Mouse (Mus musculus) lung, embryonic 14.5 days (tissue): ENCODE data around the gene Spg11. TPM values are rescaled to one million over a fixed set of nuclear protein-coding genes. Genes with fewer than 3 reads are reported as not detected.
"Not testable (repeated sequence)": the region's sequence is repeated elsewhere in the genome, so short reads cannot be mapped to it uniquely, and the experiment has no call there.

Experiments
- ATAC-seq: fragments of 200-750 bp; cut with Nextera tagmentation; 2 replicates; pipeline ENCODE4 v1.8.0; 2017; ENCODE audit warnings: mild to moderate bottlenecking, moderate TSS enrichment, moderate library complexity; ENCODE audit not compliant: insufficient read depth
- DNase-seq: peaks from one replicate; pipeline ENCODE4 v3.0.0-alpha.2; 2015
- H3K27ac ChIP-seq: fragments of 300-500 bp; sonication (generic); 2 replicates; pipeline ENCODE4 v1.5.1; 2014; ENCODE audit warnings: low read depth, mild to moderate bottlenecking, moderate library complexity
- H3K27me3 ChIP-seq: fragments of 300-500 bp; sonication (generic); 2 replicates; pipeline ENCODE4 v1.6.1; 2014; ENCODE audit warnings: low read length, control low read depth; ENCODE audit not compliant: insufficient read depth
- H3K36me3 ChIP-seq: fragments of 300-500 bp; sonication (generic); 2 replicates; pipeline ENCODE4 v1.6.1; 2014; ENCODE audit warnings: control low read depth; ENCODE audit not compliant: insufficient read depth
- H3K4me1 ChIP-seq: fragments of 300-500 bp; sonication (generic); 2 replicates; pipeline ENCODE4 v1.6.1; 2014; ENCODE audit warnings: antibody characterized with exemption, control low read depth; ENCODE audit not compliant: insufficient read depth
- H3K4me2 ChIP-seq: fragments of 300-500 bp; sonication (generic); 2 replicates; pipeline ENCODE4 v1.6.1; 2014; ENCODE audit warnings: mild to moderate bottlenecking
- H3K4me3 ChIP-seq: fragments of 300-500 bp; sonication (generic); 2 replicates; pipeline ENCODE4 v1.5.1; 2014; ENCODE audit warnings: low read depth, low read length
- H3K9ac ChIP-seq: fragments of 300-500 bp; sonication (generic); 2 replicates; pipeline ENCODE4 v1.6.1; 2014
- H3K9me3 ChIP-seq: fragments of 300-500 bp; sonication (generic); 2 replicates; pipeline ENCODE4 v1.6.1; 2016; ENCODE audit warnings: low read depth, low read length, control low read depth
- CTCF ChIP-seq: IDR thresholded peaks from 2 replicates; pipeline ENCODE4 v1.5.1; 2016; ENCODE audit warnings: antibody characterized with exemption, low read depth
- WGBS: fragments of 180-500 bp; shearing (Covaris S2); extraction: QIAGEN DNeasy Blood & Tissue Kit; methylation state at CpG from one replicate; pipeline ENCODE4 v1.1.7; 2014; 5-methylcytosine and 5-hydroxymethylcytosine counted together
- polyA plus RNA-seq: library from polyadenylated mRNA; unstranded; fragments of >200 nt; fragmentation: Nextera tagmentation; extraction: Ambion mirVana; gene quantifications from 2 replicates; pipeline ENCODE4 v1.2.1, GENCODE M21; 2014

Gene Spg11
- polyA plus RNA-seq, 1 experiment from 2014 or later = 14.3 TPM

GRCm38 (mm10) chr2:122127635-122128034, 9.4 kb upstream of the Spg11 start:
- Histone ChIP-seq H3K9me3 (no peaks in the 10 kb centered on the region), H3K4me3 (no peak overlapping the region), H3K4me1 (no peaks in the 10 kb centered on the region), H3K9ac (no peak overlapping the region), H3K36me3 (no peaks in the 10 kb centered on the region), H3K4me2 (no peak overlapping the region), H3K27ac (no peak overlapping the region), H3K27me3 (no peaks in the 10 kb centered on the region)
- no peak for TF ChIP-seq CTCF
- DNase-seq (no peak), ATAC-seq (no peak)
- WGBS = 90% methylated on average over 4 of the region's 4 CpGs

DNA sequence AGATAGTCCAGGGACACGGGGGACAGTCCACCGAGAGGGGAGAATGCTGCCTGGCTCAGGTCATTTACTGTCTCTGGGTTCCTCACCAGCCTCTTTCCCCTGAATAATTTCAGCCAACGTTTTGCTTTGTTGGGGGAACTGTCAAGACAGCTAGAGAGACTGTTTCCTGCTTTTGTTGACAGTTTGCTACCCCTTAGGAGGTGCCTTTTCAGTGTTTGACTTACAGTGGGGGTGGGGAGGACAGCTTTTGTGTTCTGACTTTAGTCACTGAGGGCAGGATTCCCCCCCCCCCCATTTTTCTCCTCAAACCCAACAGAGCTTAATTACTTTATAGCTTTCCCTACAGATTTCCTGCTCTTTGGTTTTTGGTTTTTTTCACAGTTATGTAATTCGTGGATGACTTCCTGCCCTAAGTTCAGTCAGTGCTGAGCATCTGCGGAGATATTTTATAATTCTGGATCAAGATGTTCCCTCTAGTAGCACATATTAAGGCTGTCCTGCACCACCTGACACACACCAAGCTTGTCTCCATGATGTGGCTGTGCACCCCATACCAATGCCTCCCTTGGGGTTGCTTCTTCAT, 8.7 kb upstream of the Spg11 start:
- WGBS = 37% methylated on average over 5 of the region's 5 CpGs
- no peak overlapping the region for H3K27ac ChIP-seq
- H3K4me1 ChIP-seq = no peaks in the 10 kb centered on the region
- no peak overlapping the region for H3K4me3 ChIP-seq
- no peaks in the 10 kb centered on the region for H3K36me3 ChIP-seq
- TF ChIP-seq CTCF = no peak
- no peak overlapping the region for H3K9ac ChIP-seq
- H3K4me2 ChIP-seq = no peak overlapping the region
- no peak for ATAC-seq
- no peaks in the 10 kb centered on the region for H3K27me3 ChIP-seq
- no peak for DNase-seq
- H3K9me3 ChIP-seq = no peaks in the 10 kb centered on the region

DNA sequence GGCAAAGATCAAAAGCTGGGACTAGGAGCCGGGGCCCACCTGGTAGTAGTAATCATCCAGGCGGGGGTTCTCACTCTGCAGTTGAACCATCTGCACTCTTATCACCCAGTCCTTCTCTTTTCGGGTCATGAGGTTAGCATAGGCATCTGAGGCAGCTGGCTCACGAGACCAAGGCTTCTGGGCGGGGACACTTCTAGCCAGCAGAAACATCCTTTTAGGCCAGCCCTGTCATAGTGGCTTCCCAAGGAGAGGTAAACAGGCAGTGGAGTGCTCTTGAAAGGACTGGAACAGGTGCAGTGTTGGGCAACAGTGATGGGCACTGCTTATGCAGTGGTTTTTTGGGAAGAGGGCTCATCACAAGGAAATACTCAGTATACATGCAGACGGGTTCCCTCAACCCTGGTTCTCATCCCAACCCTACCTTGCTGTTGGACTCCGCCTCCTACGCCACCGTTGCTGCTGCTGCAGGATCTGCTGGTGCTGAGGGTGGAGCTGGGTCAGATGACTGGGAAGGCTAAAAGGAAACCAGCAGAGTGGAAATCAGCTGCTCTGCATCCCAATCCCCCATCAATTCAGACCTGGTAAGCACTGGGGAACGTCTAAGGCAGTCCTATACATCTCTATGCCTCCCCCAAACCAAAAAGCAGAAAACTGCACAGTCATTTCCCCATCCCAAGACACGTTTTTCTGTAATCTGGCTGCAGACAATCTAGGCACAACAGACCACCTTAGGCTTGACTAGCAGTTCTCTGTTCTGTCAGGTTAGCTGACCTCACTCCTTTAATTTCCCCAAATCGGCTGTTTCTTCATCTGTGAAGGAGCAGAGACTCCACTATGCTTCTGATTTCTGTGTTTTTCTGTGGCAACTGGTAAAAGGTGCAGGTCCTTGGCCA, 7.7 kb upstream of the Spg11 start:
- no peaks in the 10 kb centered on the region for H3K9me3 ChIP-seq
- no peak for TF ChIP-seq CTCF
- 32% methylated on average over 12 of the region's 12 CpGs for WGBS
- ATAC-seq (no peak), DNase-seq (no peak)
- no peak overlapping the region for H3K4me2 ChIP-seq
- H3K36me3 ChIP-seq = no peaks in the 10 kb centered on the region
- H3K27me3 ChIP-seq = no peaks in the 10 kb centered on the region
- no peak overlapping the region for H3K27ac ChIP-seq
- no peak overlapping the region for H3K9ac ChIP-seq
- H3K4me3 ChIP-seq = no peak overlapping the region
- H3K4me1 ChIP-seq = no peaks in the 10 kb centered on the region

- peak overlapping the region; percentile 85 for H3K4me3 ChIP-seq
- ATAC-seq = no peak
Observed at GRCm38 (mm10) chr2:122116888-122117287, 1.3 kb downstream of the Spg11 start.

GRCm38 (mm10) chr2:122109714-122110113, 8.5 kb downstream of the Spg11 start:
- no peak for TF ChIP-seq CTCF
- Histone ChIP-seq H3K4me2 (no peak overlapping the region), H3K27ac (peak overlapping the region; percentile 76; the same call in 1 of the 2 replicates), H3K27me3 (no peaks in the 10 kb centered on the region), H3K9ac (no peak overlapping the region), H3K9me3 (no peaks in the 10 kb centered on the region), H3K36me3 (peaks cover 53% of the 10 kb centered on the region), H3K4me3 (no peak overlapping the region), H3K4me1 (0 out of 2 replicates have a peak, but pooled peaks cover 7% of the 10 kb centered on the region)
- DNase-seq (peak; percentile 89), ATAC-seq (peak; percentile 96)
- 29% methylated on average over 4 of the region's 4 CpGs for WGBS

More at GRCm38 (mm10) chr2:122116888-122117287, 1.3 kb downstream of the Spg11 start:
- DNase-seq = no peak
- Histone ChIP-seq H3K4me2 (peak overlapping the region; percentile 72), H3K27me3 (no peaks in the 10 kb centered on the region), H3K9me3 (no peaks in the 10 kb centered on the region), H3K9ac (no peak overlapping the region), H3K36me3 (peaks cover 14% of the 10 kb centered on the region), H3K4me1 (0 out of 2 replicates have a peak, but pooled peaks cover 3% of the 10 kb centered on the region), H3K27ac (no peak overlapping the region)
- no peak for TF ChIP-seq CTCF
- WGBS = 82% methylated on average over 2 of the region's 2 CpGs

GRCm38 (mm10) chr2:122108101-122108500, 10.1 kb downstream of the Spg11 start:
- no peak overlapping the region for H3K27ac ChIP-seq
- no peak overlapping the region for H3K9ac ChIP-seq
- H3K4me1 ChIP-seq = 0 out of 2 replicates have a peak, but pooled peaks cover 7% of the 10 kb centered on the region
- H3K36me3 ChIP-seq = peaks cover 55% of the 10 kb centered on the region
- no peaks in the 10 kb centered on the region for H3K27me3 ChIP-seq
- H3K4me3 ChIP-seq = no peak overlapping the region
- no peaks in the 10 kb centered on the region for H3K9me3 ChIP-seq
- no peak for TF ChIP-seq CTCF
- ATAC-seq = no peak
- no peak for DNase-seq
- no peak overlapping the region for H3K4me2 ChIP-seq
- WGBS = 79% methylated on average over 14 of the region's 14 CpGs

GRCm38 (mm10) chr2:122102070-122102469, 16.1 kb downstream of the Spg11 start:
- no peak overlapping the region for H3K4me3 ChIP-seq
- H3K4me2 ChIP-seq = no peak overlapping the region
- H3K36me3 ChIP-seq = peaks cover 77% of the 10 kb centered on the region
- H3K27me3 ChIP-seq = no peaks in the 10 kb centered on the region
- H3K9me3 ChIP-seq = no peaks in the 10 kb centered on the region
- ATAC-seq = no peak
- H3K9ac ChIP-seq = no peak overlapping the region
- H3K4me1 ChIP-seq = no peaks in the 10 kb centered on the region
- TF ChIP-seq CTCF = 0 out of 2 replicates have a peak, but pooled peaks have one; percentile 16
- no peak overlapping the region for H3K27ac ChIP-seq
- peak; percentile 1 for DNase-seq

- not testable (repeated sequence) for H3K27me3 ChIP-seq, H3K4me3 ChIP-seq, H3K4me2 ChIP-seq, DNase-seq, H3K27ac ChIP-seq, H3K9me3 ChIP-seq, H3K9ac ChIP-seq, ATAC-seq, H3K4me1 ChIP-seq
- peaks cover 91% of the 10 kb centered on the region for H3K36me3 ChIP-seq
- whole genome bisulfite sequencing = 67% methylated on average over 5 of the region's 5 CpGs
Observed at GRCm38 (mm10) chr2:122097686-122098085, 20.5 kb downstream of the Spg11 start.
